Mouse (Mus musculus) bone marrow macrophage, adult 2 months (primary cell): Measurements from ENCODE around the gene Ssbp3. TPM values are rescaled to one million over a fixed set of nuclear protein-coding genes. Genes with fewer than 3 reads are reported as not detected.

Experiments used
- H3K27ac ChIP-seq: 2 replicates; pipeline ENCODE4 v1.5.1; 2012; ENCODE audit warnings: low read depth, low read length; ENCODE audit not compliant: insufficient read depth
- H3K4me1 ChIP-seq: 2 replicates; pipeline ENCODE4 v1.6.1; 2012; ENCODE audit warnings: low read length; ENCODE audit not compliant: control insufficient read depth, insufficient read depth
- H3K4me3 ChIP-seq: 2 replicates; pipeline ENCODE4 v1.5.1; 2012; ENCODE audit warnings: mild to moderate bottlenecking, low read length, moderate library complexity; ENCODE audit not compliant: insufficient read depth
- CTCF ChIP-seq: IDR thresholded peaks from 2 replicates; pipeline ENCODE4 v1.5.1; 2012; ENCODE audit warnings: low read depth, mild to moderate bottlenecking, low read length, moderate library complexity
- POLR2A ChIP-seq: IDR thresholded peaks from 2 replicates; pipeline ENCODE4 v1.6.1; 2012; ENCODE audit warnings: mild to moderate bottlenecking, low read depth, low read length, borderline replicate concordance
- polyA plus RNA-seq: library from polyadenylated mRNA; stranded (reverse); fragments of >200 nt; gene quantifications from 2 replicates; pipeline ENCODE4 v1.2.4, GENCODE M21; 2012; ENCODE audit not compliant: missing spikeins, insufficient read depth, insufficient read length

The Ssbp3 gene
- polyA plus RNA-seq, 1 experiment = 34.8 TPM

DNA sequence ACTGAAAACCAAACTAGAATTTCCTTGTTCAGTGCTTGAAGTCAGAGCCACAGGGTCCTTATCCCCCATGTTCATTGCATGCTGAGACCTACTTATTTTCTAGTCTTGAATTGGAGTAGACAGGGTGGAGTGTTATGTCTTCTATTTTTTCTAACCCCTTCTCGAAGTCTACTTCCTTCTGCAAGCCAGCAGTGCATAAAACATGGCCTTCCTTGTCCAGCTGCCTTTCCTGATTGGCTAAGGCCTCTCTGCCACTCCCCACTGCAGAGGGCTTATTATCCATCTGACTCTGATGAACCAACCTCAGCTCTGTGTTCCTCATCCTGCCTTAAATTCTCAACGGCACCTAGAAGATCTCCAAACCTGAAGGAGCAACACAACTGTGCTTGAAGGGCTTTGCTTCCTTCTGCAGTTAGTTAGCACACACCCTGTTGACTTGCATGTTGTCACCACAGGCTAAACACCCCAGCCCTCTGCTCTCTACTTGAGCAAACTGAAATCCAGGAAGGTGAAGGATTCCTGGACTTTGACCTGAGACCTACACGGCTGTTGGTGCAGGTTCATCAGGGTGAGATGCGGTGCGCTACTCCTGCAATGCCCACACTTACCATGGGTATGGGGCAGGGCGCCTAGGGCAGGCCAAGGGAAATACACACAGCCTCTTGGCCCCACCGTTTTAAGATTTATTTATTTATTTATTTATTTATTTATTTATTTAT lies 71.0 kb downstream of the Ssbp3 start:
- no peak overlapping the region for H3K4me3 ChIP-seq
- no peak for TF ChIP-seq POLR2A
- TF ChIP-seq CTCF = no peak
- H3K4me1 ChIP-seq = peaks cover 17% of the 10 kb centered on the region
- no peak overlapping the region for H3K27ac ChIP-seq

DNA sequence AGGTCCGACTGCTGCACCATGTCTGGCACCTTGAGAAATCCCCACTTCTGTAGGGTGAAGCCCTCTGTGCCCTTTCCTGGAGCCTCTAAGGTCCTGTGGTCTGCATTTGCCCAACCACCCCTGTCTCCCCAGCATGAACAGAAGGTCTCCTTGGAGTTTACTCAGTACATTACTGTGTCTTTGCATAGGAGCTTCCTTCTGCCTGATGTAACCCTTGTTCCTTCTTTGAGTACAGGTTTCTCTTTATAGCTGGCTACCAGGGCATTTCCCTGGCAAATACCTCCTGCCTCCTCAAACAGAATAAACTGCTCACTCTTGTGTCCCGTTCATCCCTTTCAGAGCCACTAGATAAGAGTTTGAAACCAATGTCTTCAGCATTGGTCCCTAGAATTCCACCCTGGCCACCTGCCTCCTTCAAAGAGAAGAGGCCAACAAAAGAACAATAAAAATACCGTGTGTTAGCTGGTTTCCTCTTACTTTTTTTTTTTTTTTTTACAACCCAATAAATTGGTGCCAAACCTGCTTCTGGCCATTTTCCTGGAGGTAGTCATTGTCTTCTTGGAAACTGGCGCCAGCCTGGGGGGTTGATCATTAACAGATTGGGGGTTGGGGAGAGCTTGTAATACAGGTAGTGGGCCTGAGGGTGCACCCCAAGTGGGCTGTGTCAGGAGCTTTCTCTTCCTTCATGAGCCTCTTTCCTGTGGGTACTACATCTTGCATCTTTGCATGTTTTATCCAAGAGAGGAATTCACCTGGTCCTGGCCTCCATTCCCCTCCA lies 72.0 kb downstream of the Ssbp3 start:
- Histone ChIP-seq H3K4me3 (no peak overlapping the region), H3K27ac (no peak overlapping the region), H3K4me1 (peaks cover 17% of the 10 kb centered on the region)
- TF ChIP-seq CTCF (no peak), POLR2A (no peak)

GRCm38 (mm10) chr4:106983908-106984515 lies 73.5 kb downstream of the Ssbp3 start:
- TF ChIP-seq POLR2A = no peak
- no peak for TF ChIP-seq CTCF
- no peak overlapping the region for H3K27ac ChIP-seq
- peaks cover 17% of the 10 kb centered on the region for H3K4me1 ChIP-seq

DNA sequence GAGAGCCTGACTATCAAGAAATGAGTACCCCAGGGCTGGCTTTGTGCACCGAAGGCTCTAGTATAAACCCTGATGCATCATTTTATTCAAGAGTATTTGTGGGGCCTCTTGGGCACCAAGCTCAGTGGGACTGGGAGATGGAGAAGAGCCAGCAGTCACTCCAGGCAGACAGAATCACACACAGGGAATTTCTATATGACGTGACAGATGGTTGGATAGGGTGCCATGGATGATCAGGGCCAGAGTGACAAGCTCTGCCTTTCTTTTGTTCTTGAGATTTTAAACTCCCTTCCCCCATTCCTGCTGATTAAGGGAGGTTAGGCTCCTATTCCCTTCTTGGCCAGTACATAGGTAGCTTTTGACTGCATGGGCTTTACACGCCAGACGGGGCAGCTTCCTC lies 74.8 kb downstream of the Ssbp3 start:
- TF ChIP-seq CTCF = no peak
- Histone ChIP-seq H3K4me3 (no peak overlapping the region), H3K4me1 (peaks cover 16% of the 10 kb centered on the region), H3K27ac (no peak overlapping the region)

More at GRCm38 (mm10) chr4:106983908-106984515, 73.5 kb downstream of the Ssbp3 start:
- no peak overlapping the region for H3K4me3 ChIP-seq

- no peak overlapping the region for H3K4me3 ChIP-seq
- peaks cover 8% of the 10 kb centered on the region for H3K4me1 ChIP-seq
- H3K27ac ChIP-seq = no peak overlapping the region
- TF ChIP-seq CTCF (no peak), POLR2A (no peak)
Observed at GRCm38 (mm10) chr4:106985899-106986832, 75.7 kb downstream of the Ssbp3 start.

DNA sequence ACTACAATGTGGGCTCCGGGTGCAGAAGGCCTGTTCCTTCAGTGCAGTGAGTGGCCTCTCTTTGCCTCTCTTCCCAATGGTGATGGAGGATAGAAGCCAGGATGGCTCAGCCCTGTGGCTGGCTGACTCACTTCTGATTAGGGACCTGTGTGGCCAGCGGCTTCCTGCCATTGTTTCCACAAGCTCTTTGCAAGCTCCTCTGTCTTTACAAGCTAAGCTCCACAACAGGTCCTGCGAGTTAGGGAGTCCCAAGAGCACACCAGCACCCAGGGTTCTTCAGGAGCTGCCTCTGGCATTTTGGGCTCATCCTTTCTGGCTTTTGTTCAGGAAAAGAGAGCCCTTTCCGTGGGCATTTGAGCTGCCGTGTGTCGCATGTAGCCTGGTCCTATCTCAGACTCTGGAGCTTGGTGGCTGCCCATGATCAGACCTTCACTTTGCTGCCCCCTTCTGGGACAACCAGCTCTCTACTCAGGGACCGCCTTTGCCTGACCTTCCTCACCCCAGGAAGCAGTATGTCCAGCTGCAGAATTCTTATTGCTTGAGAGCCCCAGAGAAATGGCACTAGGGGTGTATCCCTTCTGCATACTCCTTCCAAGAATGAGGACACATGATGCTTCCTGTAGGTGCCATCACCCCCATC lies 77.3 kb downstream of the Ssbp3 start:
- H3K4me1 ChIP-seq = no peaks in the 10 kb centered on the region
- TF ChIP-seq POLR2A (no peak), CTCF (peak; percentile 59; the same call in 1 of the 2 replicates)
- H3K27ac ChIP-seq = no peak overlapping the region
- no peak overlapping the region for H3K4me3 ChIP-seq

DNA sequence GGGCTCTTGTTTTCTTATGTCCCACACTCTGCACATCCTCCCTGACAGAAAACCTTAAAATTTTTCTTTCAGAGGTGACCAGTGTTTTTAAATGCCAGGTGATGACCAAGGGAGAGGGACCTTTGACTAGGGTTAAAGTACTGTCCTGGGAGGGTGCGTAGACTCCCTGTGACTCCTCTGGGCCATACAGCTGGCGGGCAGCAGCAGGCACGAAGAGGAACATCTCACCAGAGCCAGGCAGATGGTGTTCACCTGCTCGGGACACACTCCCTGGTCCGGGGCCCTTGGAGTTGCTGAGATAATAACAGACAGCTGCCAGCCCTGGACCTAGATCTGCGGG lies 78.4 kb downstream of the Ssbp3 start:
- Histone ChIP-seq H3K4me1 (no peaks in the 10 kb centered on the region), H3K4me3 (no peak overlapping the region), H3K27ac (no peak overlapping the region)
- TF ChIP-seq POLR2A (no peak), CTCF (no peak)

- no peak for TF ChIP-seq POLR2A
- peak; percentile 31; the same call in 1 of the 2 replicates for TF ChIP-seq CTCF
- Histone ChIP-seq H3K27ac (no peak overlapping the region), H3K4me1 (no peaks in the 10 kb centered on the region), H3K4me3 (no peak overlapping the region)
Observed at GRCm38 (mm10) chr4:106989226-106989983, 78.9 kb downstream of the Ssbp3 start.

DNA sequence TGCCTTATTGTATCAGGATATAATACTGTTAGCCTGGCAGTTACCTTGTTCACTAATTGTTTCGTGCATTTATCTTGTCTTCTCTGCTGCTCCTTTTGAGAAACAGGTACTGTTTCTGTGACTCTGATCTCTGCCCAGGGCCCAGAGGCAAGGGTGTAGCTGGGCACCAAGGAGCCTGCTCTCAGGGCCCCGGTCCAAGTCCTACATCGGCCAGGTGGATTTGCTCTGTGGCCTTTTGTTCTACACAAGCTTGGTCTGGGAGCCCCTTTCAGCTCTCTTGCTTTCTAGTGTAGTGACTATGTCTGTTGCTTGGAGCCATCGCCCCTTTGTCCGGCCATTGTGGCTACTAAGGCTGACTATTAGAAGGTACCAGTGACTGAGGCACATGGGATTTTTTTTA lies 82.6 kb downstream of the Ssbp3 start:
- Histone ChIP-seq H3K4me1 (no peaks in the 10 kb centered on the region), H3K27ac (no peak overlapping the region), H3K4me3 (no peak overlapping the region)
- TF ChIP-seq CTCF = no peak
- no peak for TF ChIP-seq POLR2A
